Mouse (Mus musculus) liver, adult 2 months (tissue): ENCODE measurements around the gene Adap2. TPM values are rescaled to one million over a fixed set of nuclear protein-coding genes. Genes with fewer than 3 reads are reported as not detected.

ENCODE experiments used
- DNase-seq: peaks from one replicate; pipeline ENCODE4 v3.0.0-alpha.2; 2011; ENCODE audit warnings: low read depth, low spot score; ENCODE audit errors: extremely low read depth
- H3K27ac ChIP-seq: fragments of 200-500 bp; replicated peaks from 2 replicates; pipeline ENCODE4 v1.5.1; 2012; ENCODE audit warnings: low read depth, mild to moderate bottlenecking, control low read depth, inconsistent platforms, low read length; ENCODE audit not compliant: insufficient read depth
- H3K27me3 ChIP-seq: fragments of 200-500 bp; 2 replicates; pipeline ENCODE4 v1.6.1; 2012; ENCODE audit warnings: mild to moderate bottlenecking, moderate library complexity, low read length, inconsistent platforms; ENCODE audit not compliant: control insufficient read depth, insufficient read depth
- H3K36me3 ChIP-seq: fragments of 200-500 bp; 2 replicates; pipeline ENCODE4 v1.6.1; 2012; ENCODE audit warnings: low read length, inconsistent platforms; ENCODE audit not compliant: control insufficient read depth, insufficient read depth
- H3K4me1 ChIP-seq: fragments of 200-500 bp; 2 replicates; pipeline ENCODE4 v1.6.1; 2011; ENCODE audit warnings: low read length; ENCODE audit not compliant: control insufficient read depth, insufficient read depth
- H3K4me3 ChIP-seq: fragments of 200-500 bp; 2 replicates; pipeline ENCODE4 v1.5.1; 2011; ENCODE audit warnings: low read depth, mild to moderate bottlenecking, control low read depth, low read length, moderate library complexity; ENCODE audit not compliant: insufficient read depth
- H3K79me2 ChIP-seq: fragments of 200-500 bp; 2 replicates; pipeline ENCODE4 v1.6.1; 2012; ENCODE audit warnings: inconsistent platforms, mild to moderate bottlenecking, low read length, moderate library complexity; ENCODE audit not compliant: control insufficient read depth, insufficient read depth
- H3K9ac ChIP-seq: fragments of 200-500 bp; 2 replicates; pipeline ENCODE4 v1.6.1; 2012; ENCODE audit warnings: low read depth, mild to moderate bottlenecking, control low read depth, inconsistent platforms, low read length
- CTCF ChIP-seq: fragments of 200-500 bp; IDR thresholded peaks from 2 replicates; pipeline ENCODE4 v1.5.1; 2011; ENCODE audit warnings: low read depth, low read length, control low read depth
- POLR2A ChIP-seq: fragments of 200-500 bp; IDR thresholded peaks from 2 replicates; pipeline ENCODE4 v1.6.1; 2011; ENCODE audit warnings: low read length, control low read depth; ENCODE audit not compliant: insufficient read depth; ENCODE audit errors: extremely low read depth
- WGBS: fragments of 180-500 bp; shearing (Covaris S2); methylation state at CpG from one replicate; pipeline ENCODE4 v1.1.7; 2018; 5-methylcytosine and 5-hydroxymethylcytosine counted together
- polyA plus RNA-seq: library from polyadenylated mRNA; depleted of rRNA; stranded (reverse); fragments of >200 nt; gene quantifications from 2 replicates; pipeline ENCODE4 v1.2.3, GENCODE M21; 2012
- total RNA-seq: library from RNA; depleted of rRNA; stranded (reverse); fragments of >200 nt; gene quantifications from 2 replicates; pipeline ENCODE4 v1.2.3, GENCODE M21; 2014

Adap2 gene
- total and polyA plus RNA-seq, 2 experiments = 27.3 to 32.1 TPM

DNA sequence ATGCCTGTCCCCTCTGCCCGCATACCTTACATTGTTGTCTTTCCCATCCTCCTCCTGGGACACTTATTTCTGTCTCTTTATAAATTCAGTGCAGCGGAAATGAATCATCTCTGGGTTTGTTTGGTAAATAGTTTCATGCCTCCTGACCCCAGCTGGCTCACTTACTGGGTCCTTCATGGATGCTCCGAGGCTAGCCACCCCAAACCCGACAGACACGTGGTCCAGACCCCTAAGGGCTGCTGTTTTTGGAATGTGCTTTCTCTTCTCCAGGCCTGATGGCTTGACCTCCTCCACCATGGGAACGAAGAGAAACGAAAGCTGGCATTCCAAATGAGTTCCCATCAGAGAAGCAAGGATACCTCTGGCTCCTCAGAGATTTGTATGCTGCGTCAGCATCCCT, 1.5 kb upstream of the Adap2 start:
- peaks cover 15% of the 10 kb centered on the region for H3K4me1 ChIP-seq
- peaks cover 17% of the 10 kb centered on the region; the same call in 1 of the 2 replicates for H3K79me2 ChIP-seq
- H3K4me3 ChIP-seq = no peak overlapping the region
- peaks cover 7% of the 10 kb centered on the region; the same call in 1 of the 2 replicates for H3K36me3 ChIP-seq
- no peaks in the 10 kb centered on the region for H3K27me3 ChIP-seq
- no peak overlapping the region; the same call in 1 of the 2 replicates for H3K27ac ChIP-seq
- 83% methylated on average over 8 of the region's 8 CpGs for WGBS
- no peak overlapping the region for H3K9ac ChIP-seq
- peak; percentile 52 for DNase-seq
- no peak for TF ChIP-seq POLR2A
- TF ChIP-seq CTCF = no peak

GRCm38 (mm10) chr11:80154501-80154900, 596 bp downstream of the Adap2 start:
- H3K79me2 ChIP-seq = peaks cover 17% of the 10 kb centered on the region; the same call in 1 of the 2 replicates

DNA sequence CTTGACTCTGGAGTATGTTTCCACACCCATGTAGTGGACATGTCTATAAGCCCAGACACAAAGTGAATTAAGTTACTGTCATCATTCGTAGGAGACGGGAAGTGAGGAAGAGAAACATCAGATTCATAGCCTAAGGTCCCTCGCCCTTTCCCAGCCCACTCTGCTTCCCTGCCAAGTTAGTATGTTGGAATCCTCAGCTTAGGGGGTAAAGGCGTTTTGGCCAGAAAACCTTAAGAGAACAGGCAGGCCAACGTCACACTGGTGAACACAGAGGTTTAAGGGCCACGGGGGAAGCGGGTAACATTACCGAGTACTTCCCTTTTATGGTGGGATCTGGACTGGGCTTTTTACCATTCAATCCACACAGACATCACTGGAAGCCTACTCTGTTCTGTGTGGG, 1.6 kb downstream of the Adap2 start:
- DNase-seq = no peak
- Histone ChIP-seq H3K36me3 (peaks cover 16% of the 10 kb centered on the region; the same call in 1 of the 2 replicates), H3K4me1 (peaks cover 31% of the 10 kb centered on the region), H3K27me3 (no peaks in the 10 kb centered on the region), H3K79me2 (peaks cover 17% of the 10 kb centered on the region; the same call in 1 of the 2 replicates), H3K4me3 (peak overlapping the region; percentile 93), H3K27ac (peak overlapping the region; percentile 94), H3K9ac (peak overlapping the region; percentile 98)
- no peak for TF ChIP-seq CTCF
- no peak for TF ChIP-seq POLR2A
- WGBS = 77% methylated on average over 8 of the region's 8 CpGs

More at GRCm38 (mm10) chr11:80154501-80154900, 596 bp downstream of the Adap2 start:
- no peaks in the 10 kb centered on the region for H3K27me3 ChIP-seq
- H3K9ac ChIP-seq = peak overlapping the region; percentile 98
- H3K27ac ChIP-seq = peak overlapping the region; percentile 94
- TF ChIP-seq POLR2A (no peak), CTCF (no peak)
- no peak for DNase-seq
- H3K4me3 ChIP-seq = peak overlapping the region; percentile 93
- whole genome bisulfite sequencing = 15% methylated on average over 25 of the region's 25 CpGs
- peaks cover 24% of the 10 kb centered on the region for H3K4me1 ChIP-seq
- H3K36me3 ChIP-seq = peaks cover 11% of the 10 kb centered on the region; the same call in 1 of the 2 replicates

DNA sequence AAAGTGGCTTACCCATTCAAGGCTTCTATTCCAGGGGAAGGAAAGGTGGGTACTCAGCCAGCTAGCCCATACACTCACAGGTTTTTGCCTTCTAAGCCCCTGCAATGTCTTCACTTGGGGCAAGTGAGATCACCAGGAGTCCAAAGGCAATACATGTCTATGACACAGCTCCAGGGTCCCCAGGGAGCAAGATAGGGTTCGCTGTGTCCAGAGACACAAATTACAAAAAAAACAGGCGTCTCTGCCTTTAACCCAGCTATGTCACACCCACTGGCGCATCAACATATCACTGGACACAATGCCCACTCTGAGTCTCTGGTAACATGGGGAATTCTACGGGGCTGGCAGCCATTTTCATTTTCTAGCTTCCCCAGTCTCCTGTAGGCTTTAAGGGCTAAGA, 2.1 kb downstream of the Adap2 start:
- Histone ChIP-seq H3K9ac (peak overlapping the region; percentile 98), H3K27me3 (no peaks in the 10 kb centered on the region), H3K36me3 (peaks cover 17% of the 10 kb centered on the region; the same call in 1 of the 2 replicates), H3K79me2 (peaks cover 17% of the 10 kb centered on the region; the same call in 1 of the 2 replicates), H3K27ac (peak overlapping the region; percentile 94), H3K4me3 (peak overlapping the region; percentile 93), H3K4me1 (peaks cover 32% of the 10 kb centered on the region)
- no peak for TF ChIP-seq POLR2A
- no peak for TF ChIP-seq CTCF
- no peak for DNase-seq
- WGBS = 73% methylated on average over 4 of the region's 4 CpGs

DNA sequence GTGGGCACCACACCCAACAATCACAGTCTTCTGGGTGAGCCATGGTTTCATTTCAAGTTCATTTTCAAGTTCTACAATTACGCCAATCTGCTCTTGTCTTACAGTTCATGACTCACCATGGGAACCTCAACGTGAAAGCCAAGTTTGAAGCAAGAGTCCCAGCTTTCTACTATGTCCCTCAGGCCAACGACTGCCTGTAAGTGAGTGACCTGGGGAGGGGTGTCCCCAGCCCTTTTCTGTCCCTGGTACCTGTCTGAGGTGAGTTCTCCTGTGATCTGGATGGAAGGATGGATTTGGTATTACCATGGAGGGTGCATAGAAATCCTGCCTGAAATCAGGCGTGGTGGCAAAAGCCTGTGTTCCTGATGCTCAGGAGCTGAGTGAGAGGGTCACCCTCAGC, 2.9 kb downstream of the Adap2 start:
- Histone ChIP-seq H3K4me3 (no peak overlapping the region), H3K27me3 (no peaks in the 10 kb centered on the region), H3K79me2 (peaks cover 17% of the 10 kb centered on the region; the same call in 1 of the 2 replicates), H3K9ac (no peak overlapping the region; the same call in 1 of the 2 replicates), H3K4me1 (peaks cover 38% of the 10 kb centered on the region), H3K36me3 (peaks cover 22% of the 10 kb centered on the region; the same call in 1 of the 2 replicates), H3K27ac (peak overlapping the region; percentile 49)
- WGBS = 64% methylated on average over 4 of the region's 4 CpGs
- DNase-seq = no peak
- TF ChIP-seq POLR2A = no peak
- TF ChIP-seq CTCF = no peak

DNA sequence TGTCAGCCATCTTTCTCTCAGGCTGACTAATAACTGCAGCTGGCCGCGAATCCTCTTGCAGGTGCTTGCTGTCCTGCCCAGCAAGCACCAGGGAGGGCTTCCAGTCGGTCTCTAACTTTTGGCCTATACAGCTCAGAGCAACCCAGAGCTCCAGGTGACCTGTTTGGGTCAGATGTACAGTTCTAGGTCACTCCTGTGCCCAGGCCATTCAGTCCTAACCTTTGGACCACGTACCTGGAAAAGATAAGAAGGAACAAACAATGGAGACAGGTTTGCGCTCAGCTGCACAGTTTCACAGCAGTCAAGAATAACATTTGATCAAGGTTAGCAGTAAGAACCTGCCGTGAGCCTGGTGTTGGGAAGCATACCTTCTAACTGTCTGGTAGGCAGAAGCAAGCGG, 5.1 kb downstream of the Adap2 start:
- DNase-seq = peak; percentile 97
- peak overlapping the region; percentile 45 for H3K9ac ChIP-seq
- no peaks in the 10 kb centered on the region for H3K27me3 ChIP-seq
- H3K79me2 ChIP-seq = peaks cover 17% of the 10 kb centered on the region; the same call in 1 of the 2 replicates
- peaks cover 39% of the 10 kb centered on the region for H3K4me1 ChIP-seq
- 0 out of 2 replicates have a peak overlapping the region, but pooled peaks have one; percentile 16 for H3K4me3 ChIP-seq
- TF ChIP-seq POLR2A (no peak), CTCF (no peak)
- H3K36me3 ChIP-seq = peaks cover 42% of the 10 kb centered on the region; the same call in 1 of the 2 replicates
- H3K27ac ChIP-seq = peak overlapping the region; percentile 79
- 22% methylated on average over 7 of the region's 7 CpGs for WGBS
